Mouse (Mus musculus) bone marrow macrophage, adult 2 months (primary cell): ENCODE results near the gene Gm13279.
"Not testable (repeated sequence)": the region's sequence is repeated elsewhere in the genome, so short reads cannot be mapped to it uniquely, and the experiment has no call there.

Experiments used
- CTCF ChIP-seq: IDR thresholded peaks from 2 replicates; pipeline ENCODE4 v1.5.1; 2012; ENCODE audit warnings: low read depth, mild to moderate bottlenecking, low read length, moderate library complexity
- POLR2A ChIP-seq: IDR thresholded peaks from 2 replicates; pipeline ENCODE4 v1.6.1; 2012; ENCODE audit warnings: mild to moderate bottlenecking, low read depth, low read length, borderline replicate concordance

DNA sequence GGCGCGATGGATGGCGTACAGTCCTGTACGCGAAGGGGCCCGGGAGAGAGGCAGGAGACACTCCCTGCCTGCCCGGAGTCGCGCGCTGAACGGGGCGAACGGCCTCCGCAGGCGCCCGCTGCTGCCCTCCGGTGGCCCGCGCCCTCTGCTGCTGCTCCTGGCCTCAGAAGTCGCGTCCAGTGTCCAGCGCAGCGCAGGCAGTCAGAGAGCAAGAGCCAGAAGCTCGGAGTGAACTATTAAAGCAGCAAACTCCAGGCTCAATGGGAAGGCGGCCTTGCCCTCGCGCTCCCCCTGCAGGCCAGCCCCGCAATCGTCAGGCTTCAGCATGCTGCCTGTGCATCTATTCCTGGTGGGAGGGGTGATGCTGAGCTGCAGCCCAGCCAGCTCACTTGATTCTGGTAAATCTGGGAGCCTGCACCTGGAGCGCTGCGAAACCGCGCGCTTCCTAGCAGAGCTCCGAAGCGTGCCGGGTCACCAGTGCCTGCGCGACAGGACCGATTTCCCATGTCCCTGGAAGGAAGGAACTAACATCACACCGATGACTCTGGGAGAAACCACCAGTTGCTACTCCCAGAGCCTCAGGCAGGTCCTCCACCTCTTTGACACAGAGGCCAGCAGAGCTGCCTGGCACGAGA is 33.7 kb upstream of the Gm13279 start:
- TF ChIP-seq CTCF, POLR2A: not testable (repeated sequence)
